Mouse (Mus musculus) forebrain, embryonic 12.5 days (tissue): ENCODE measurements around the gene Cxcl9. TPM values are rescaled to one million over a fixed set of nuclear protein-coding genes. Genes with fewer than 3 reads are reported as not detected.
A peak's percentile ranks its signal among the peaks of the same experiment; 100 is the strongest.

Experiments used
- ATAC-seq: fragments of 200-750 bp; cut with Nextera tagmentation; 2 replicates; pipeline ENCODE4 v1.8.0; 2017; ENCODE audit warnings: moderate TSS enrichment; ENCODE audit not compliant: low FRiP score
- H3K27ac ChIP-seq: fragments of 300-500 bp; sonication (generic); 2 replicates; pipeline ENCODE4 v1.5.1; 2016; ENCODE audit warnings: mild to moderate bottlenecking
- H3K27me3 ChIP-seq: fragments of 300-500 bp; sonication (generic); 2 replicates; pipeline ENCODE4 v1.6.1; 2016; ENCODE audit warnings: mild to moderate bottlenecking
- H3K36me3 ChIP-seq: fragments of 300-500 bp; sonication (generic); replicated peaks from 2 replicates; pipeline ENCODE4 v1.6.1; 2016; ENCODE audit warnings: mild to moderate bottlenecking
- H3K4me1 ChIP-seq: fragments of 300-500 bp; sonication (generic); 2 replicates; pipeline ENCODE4 v1.6.1; 2016
- H3K4me2 ChIP-seq: fragments of 300-500 bp; sonication (generic); 2 replicates; pipeline ENCODE4 v1.6.1; 2016; ENCODE audit warnings: mild to moderate bottlenecking, moderate library complexity
- H3K4me3 ChIP-seq: fragments of 300-500 bp; sonication (generic); replicated peaks from 2 replicates; pipeline ENCODE4 v1.5.1; 2016; ENCODE audit warnings: mild to moderate bottlenecking
- H3K9ac ChIP-seq: fragments of 300-500 bp; sonication (generic); 2 replicates; pipeline ENCODE4 v1.6.1; 2016; ENCODE audit warnings: mild to moderate bottlenecking
- H3K9me3 ChIP-seq: fragments of 300-500 bp; sonication (generic); 2 replicates; pipeline ENCODE4 v1.6.1; 2016
- WGBS: fragments of 180-500 bp; shearing (Covaris S2); methylation state at CpG from one replicate; pipeline ENCODE4 v1.1.7; 2016; 5-methylcytosine and 5-hydroxymethylcytosine counted together
- polyA plus RNA-seq: library from polyadenylated mRNA; unstranded; fragments of >200 nt; fragmentation: Nextera tagmentation; extraction: Ambion mirVana; gene quantifications from 2 replicates; pipeline ENCODE4 v1.2.1, GENCODE M21; 2016

Gene Cxcl9
- polyA plus RNA-seq, 1 experiment from 2014 or later: not detected

- WGBS: 93% methylated on average over 17 of the region's 17 CpGs
- no peaks in the 10 kb centered on the region for H3K27me3 ChIP-seq
- H3K4me3 ChIP-seq: no peak within 1 kb of the TSS
- no peak within 1 kb of the TSS for H3K9ac ChIP-seq
- no peak within 1 kb of the TSS for H3K27ac ChIP-seq
- H3K4me1 ChIP-seq: no peaks in the 10 kb centered on the region
- H3K9me3 ChIP-seq: no peaks in the 10 kb centered on the region
- no peaks in the 10 kb centered on the region for H3K36me3 ChIP-seq
- no peak for ATAC-seq
- no peak within 1 kb of the TSS for H3K4me2 ChIP-seq
These were observed 3.9 kb upstream of the Cxcl9 start, which contains the start of gene Art3 for GRCm38 (mm10) chr5:92331635-92332338. Gene Art3, plus strand, starts transcription at chr5:92331827.

- H3K27me3 ChIP-seq: no peaks in the 10 kb centered on the region
- H3K27ac ChIP-seq: no peak overlapping the region
- no peak overlapping the region for H3K4me2 ChIP-seq
- ATAC-seq: no peak
- WGBS: 94% methylated on average over 12 of the region's 12 CpGs
- H3K4me3 ChIP-seq: no peak overlapping the region
- no peaks in the 10 kb centered on the region for H3K36me3 ChIP-seq
- H3K9me3 ChIP-seq: no peaks in the 10 kb centered on the region
- H3K9ac ChIP-seq: no peak overlapping the region
- no peaks in the 10 kb centered on the region for H3K4me1 ChIP-seq
These were observed 3.2 kb upstream of the Cxcl9 start for GRCm38 (mm10) chr5:92331122-92331521.

GRCm38 (mm10) chr5:92327367-92327766 lies 512 bp downstream of the Cxcl9 start:
- H3K27me3 ChIP-seq: no peaks in the 10 kb centered on the region

GRCm38 (mm10) chr5:92323264-92323663 lies 4.6 kb downstream of the Cxcl9 start:
- Histone ChIP-seq H3K4me1 (no peaks in the 10 kb centered on the region), H3K4me3 (no peak overlapping the region), H3K9me3 (no peaks in the 10 kb centered on the region), H3K27me3 (no peaks in the 10 kb centered on the region), H3K9ac (no peak overlapping the region), H3K36me3 (no peaks in the 10 kb centered on the region), H3K27ac (no peak overlapping the region), H3K4me2 (no peak overlapping the region)
- 87% methylated on average over 5 of the region's 5 CpGs for WGBS
- no peak for ATAC-seq

More at GRCm38 (mm10) chr5:92327367-92327766, 512 bp downstream of the Cxcl9 start:
- 86% methylated on average over 6 of the region's 6 CpGs for WGBS
- no peaks in the 10 kb centered on the region for H3K36me3 ChIP-seq
- no peak overlapping the region for H3K27ac ChIP-seq
- H3K9ac ChIP-seq: no peak overlapping the region
- no peaks in the 10 kb centered on the region for H3K9me3 ChIP-seq
- no peak for ATAC-seq
- no peak overlapping the region for H3K4me3 ChIP-seq
- H3K4me2 ChIP-seq: no peak overlapping the region
- no peaks in the 10 kb centered on the region for H3K4me1 ChIP-seq

GRCm38 (mm10) chr5:92322612-92323011 lies 5.3 kb downstream of the Cxcl9 start:
- no peaks in the 10 kb centered on the region for H3K9me3 ChIP-seq
- no peaks in the 10 kb centered on the region for H3K27me3 ChIP-seq
- H3K4me2 ChIP-seq: no peak overlapping the region
- ATAC-seq: no peak
- 89% methylated on average over 4 of the region's 4 CpGs for WGBS
- no peak overlapping the region for H3K4me3 ChIP-seq
- H3K27ac ChIP-seq: no peak overlapping the region
- H3K9ac ChIP-seq: no peak overlapping the region
- no peaks in the 10 kb centered on the region for H3K36me3 ChIP-seq
- no peaks in the 10 kb centered on the region for H3K4me1 ChIP-seq

GRCm38 (mm10) chr5:92321631-92322400 lies 6.1 kb downstream of the Cxcl9 start:
- Histone ChIP-seq H3K4me3 (no peak overlapping the region), H3K36me3 (no peaks in the 10 kb centered on the region), H3K9ac (no peak overlapping the region), H3K4me1 (no peaks in the 10 kb centered on the region), H3K9me3 (no peaks in the 10 kb centered on the region), H3K4me2 (no peak overlapping the region), H3K27ac (no peak overlapping the region), H3K27me3 (no peaks in the 10 kb centered on the region)
- no peak for ATAC-seq
- WGBS: 79% methylated on average over 8 of the region's 8 CpGs

GRCm38 (mm10) chr5:92318596-92318995 lies 9.3 kb downstream of the Cxcl9 start:
- no peak overlapping the region for H3K9ac ChIP-seq
- ATAC-seq: no peak
- no peaks in the 10 kb centered on the region for H3K27me3 ChIP-seq
- H3K4me3 ChIP-seq: no peak overlapping the region
- H3K27ac ChIP-seq: no peak overlapping the region
- no peak overlapping the region for H3K4me2 ChIP-seq
- H3K9me3 ChIP-seq: no peaks in the 10 kb centered on the region
- H3K4me1 ChIP-seq: no peaks in the 10 kb centered on the region
- 93% methylated on average over 14 of the region's 14 CpGs for WGBS
- H3K36me3 ChIP-seq: no peaks in the 10 kb centered on the region

- 86% methylated on average over 7 of the region's 7 CpGs for WGBS
- Histone ChIP-seq H3K4me2 (no peak overlapping the region), H3K27ac (no peak overlapping the region), H3K4me3 (no peak overlapping the region), H3K4me1 (no peaks in the 10 kb centered on the region), H3K36me3 (no peaks in the 10 kb centered on the region), H3K9ac (no peak overlapping the region), H3K9me3 (no peaks in the 10 kb centered on the region), H3K27me3 (no peaks in the 10 kb centered on the region)
- ATAC-seq: no peak
These were observed 9.8 kb downstream of the Cxcl9 start for GRCm38 (mm10) chr5:92318119-92318518.

GRCm38 (mm10) chr5:92313776-92314175 lies 14.1 kb downstream of the Cxcl9 start:
- Histone ChIP-seq H3K27me3 (no peaks in the 10 kb centered on the region), H3K4me2 (no peak overlapping the region), H3K27ac (no peak overlapping the region), H3K4me1 (peaks cover 10% of the 10 kb centered on the region), H3K36me3 (no peaks in the 10 kb centered on the region), H3K4me3 (no peak overlapping the region), H3K9me3 (no peaks in the 10 kb centered on the region), H3K9ac (no peak overlapping the region)
- 82% methylated on average over 7 of the region's 7 CpGs for WGBS
- no peak for ATAC-seq

GRCm38 (mm10) chr5:92312046-92312715 lies 15.7 kb downstream of the Cxcl9 start:
- Histone ChIP-seq H3K4me1 (peaks cover 16% of the 10 kb centered on the region), H3K9me3 (no peaks in the 10 kb centered on the region), H3K27ac (no peak overlapping the region), H3K9ac (no peak overlapping the region), H3K36me3 (no peaks in the 10 kb centered on the region), H3K4me2 (no peak overlapping the region), H3K4me3 (no peak overlapping the region), H3K27me3 (no peaks in the 10 kb centered on the region)
- 14% methylated on average over 13 of the region's 13 CpGs for WGBS
- ATAC-seq: no peak

GRCm38 (mm10) chr5:92309681-92310511 lies 18.0 kb downstream of the Cxcl9 start, which contains the start of gene Sdad1:
Gene Sdad1, minus strand, starts transcription at chr5:92310479.
- Histone ChIP-seq H3K4me3 (peak within 1 kb of the TSS; percentile 87), H3K9me3 (no peaks in the 10 kb centered on the region), H3K36me3 (peaks cover 9% of the 10 kb centered on the region), H3K4me1 (peaks cover 16% of the 10 kb centered on the region), H3K4me2 (peak within 1 kb of the TSS; percentile 81), H3K27me3 (no peaks in the 10 kb centered on the region), H3K27ac (peak within 1 kb of the TSS; percentile 46; the same call in 1 of the 2 replicates), H3K9ac (peak within 1 kb of the TSS; percentile 77)
- WGBS: 2% methylated on average over 41 of the region's 41 CpGs
- ATAC-seq: peak; percentile 96

GRCm38 (mm10) chr5:92304291-92304690 lies 23.6 kb downstream of the Cxcl9 start:
- Histone ChIP-seq H3K27me3 (no peaks in the 10 kb centered on the region), H3K4me1 (peaks cover 11% of the 10 kb centered on the region), H3K4me3 (no peak overlapping the region), H3K4me2 (no peak overlapping the region), H3K9me3 (no peaks in the 10 kb centered on the region), H3K36me3 (peaks cover 60% of the 10 kb centered on the region), H3K27ac (no peak overlapping the region), H3K9ac (no peak overlapping the region)
- ATAC-seq: no peak
- WGBS: 95% methylated on average over 3 of the region's 3 CpGs
